Mouse (Mus musculus) kidney, adult 8-10 months (tissue): ENCODE measurements around the gene Phgr1.

Experiments
- DNase-seq, 2 experiments: peaks; one replicate each; pipeline ENCODE4 v3.0.0; 2022

Phgr1 gene

GRCm38 (mm10) chr2:118779504-118780480 lies 7.2 kb downstream of the Phgr1 start, which contains the start of gene Disp2:
Disp2 (plus strand) TSS chr2:118779719.
- peak; percentile 90 to 94 for DNase-seq

DNA sequence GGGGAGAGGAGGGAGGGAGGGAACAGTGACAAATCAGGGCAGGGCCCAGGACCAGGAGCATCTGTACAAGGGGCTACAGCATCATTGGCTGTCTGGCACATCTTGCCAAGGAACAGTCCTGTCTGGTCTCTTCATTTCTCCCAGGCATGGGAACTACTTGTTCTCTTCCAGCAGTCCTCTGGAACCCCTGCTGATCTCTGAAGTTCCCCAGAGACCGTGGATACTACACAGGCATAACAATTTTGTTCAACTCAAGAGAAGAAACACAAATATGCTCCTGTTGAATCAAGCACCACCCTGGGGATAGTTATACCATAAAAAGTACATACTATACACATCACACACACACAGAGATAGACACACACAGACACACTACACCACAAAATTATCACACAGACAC lies 8.5 kb downstream of the Phgr1 start:
- DNase-seq = no peak

DNA sequence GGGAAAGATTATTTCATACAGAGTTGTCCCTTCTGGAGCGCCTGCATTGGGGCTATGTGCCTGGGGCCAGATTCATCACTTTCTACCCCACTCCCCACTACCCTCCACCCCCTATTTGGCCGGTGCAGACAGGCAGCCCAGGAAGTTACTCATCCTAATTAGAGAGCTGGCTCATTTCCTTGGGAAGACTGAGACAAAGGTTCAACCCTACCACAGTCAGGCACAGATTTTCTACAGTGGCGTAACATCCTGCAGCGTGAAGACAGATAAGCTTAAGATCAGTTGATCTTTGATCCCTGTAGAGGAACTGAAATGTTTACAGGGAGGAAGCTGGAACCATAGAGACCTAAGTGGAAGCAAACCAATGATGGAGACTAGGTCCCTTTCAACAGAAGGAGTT lies 9.7 kb downstream of the Phgr1 start:
- no peak for DNase-seq

GRCm38 (mm10) chr2:118783093-118783492 lies 10.5 kb downstream of the Phgr1 start:
- DNase-seq = no peak

GRCm38 (mm10) chr2:118783663-118784062 lies 11.1 kb downstream of the Phgr1 start:
- DNase-seq = no peak

DNA sequence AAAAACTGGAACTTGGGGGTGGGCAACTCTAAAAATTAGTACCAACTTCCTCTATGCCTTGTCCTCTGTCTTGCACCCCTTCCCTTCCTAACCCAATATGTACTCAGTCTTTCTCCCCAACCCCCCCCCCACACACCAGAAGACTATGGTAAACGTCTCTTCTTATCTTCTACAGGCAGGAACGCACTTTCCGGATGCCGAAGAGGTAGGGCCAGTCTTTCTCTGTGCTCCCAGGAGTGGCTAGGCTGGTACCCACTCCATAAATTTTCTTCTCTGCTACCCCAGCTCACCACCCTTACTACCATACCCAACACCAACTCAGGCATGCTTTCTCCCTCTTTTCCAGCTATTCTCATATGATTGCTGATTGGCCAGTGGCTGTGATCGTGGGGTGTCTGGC lies 14.0 kb downstream of the Phgr1 start:
- DNase-seq = no peak

- DNase-seq = no peak
Measured at GRCm38 (mm10) chr2:118789501-118789900, 16.9 kb downstream of the Phgr1 start.

DNA sequence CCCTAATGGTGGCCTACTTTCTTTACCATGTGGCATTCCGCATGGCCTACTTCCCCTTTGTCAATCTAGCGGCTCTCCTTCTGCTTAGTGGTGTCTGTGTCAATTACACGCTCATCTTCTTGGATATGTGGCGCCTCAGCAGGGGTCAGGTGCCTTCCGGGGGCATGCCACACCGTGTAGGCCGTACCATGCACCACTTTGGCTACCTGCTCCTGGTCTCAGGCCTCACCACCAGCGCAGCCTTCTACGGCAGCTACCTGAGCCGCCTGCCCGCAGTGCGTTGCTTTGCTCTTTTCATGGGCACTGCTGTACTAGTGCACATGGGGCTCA lies 17.6 kb downstream of the Phgr1 start:
- DNase-seq = no peak

- DNase-seq = peak; percentile 70 to 81
Measured at GRCm38 (mm10) chr2:118790551-118791525, 18.3 kb downstream of the Phgr1 start.

GRCm38 (mm10) chr2:118791591-118792258 lies 19.2 kb downstream of the Phgr1 start:
- DNase-seq = no peak

- DNase-seq = no peak
Measured at GRCm38 (mm10) chr2:118792259-118792613, 19.7 kb downstream of the Phgr1 start.

- DNase-seq = no peak
Measured at GRCm38 (mm10) chr2:118793636-118794035, 21.1 kb downstream of the Phgr1 start.

GRCm38 (mm10) chr2:118802542-118803118 lies 30.1 kb downstream of the Phgr1 start:
- no peak for DNase-seq

DNA sequence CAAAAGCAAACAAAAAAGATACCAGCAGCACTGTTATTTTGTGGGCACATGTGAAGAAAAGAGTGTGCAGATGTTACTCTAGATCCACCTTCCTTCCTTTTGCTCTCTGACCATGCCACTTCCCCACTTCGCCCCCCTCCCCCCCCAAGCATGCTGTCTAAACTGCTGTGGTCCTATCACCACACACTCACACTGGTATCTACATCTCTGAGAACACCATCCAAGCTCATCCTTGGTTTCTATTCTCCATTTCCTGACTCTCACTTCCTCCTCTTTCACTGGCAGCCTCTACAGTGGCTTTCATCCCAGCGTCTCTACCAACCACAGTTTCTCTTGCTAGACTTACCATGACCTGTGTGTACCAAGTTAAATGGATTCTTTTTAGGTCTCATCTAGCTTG lies 31.9 kb downstream of the Phgr1 start:
- DNase-seq = no peak

DNA sequence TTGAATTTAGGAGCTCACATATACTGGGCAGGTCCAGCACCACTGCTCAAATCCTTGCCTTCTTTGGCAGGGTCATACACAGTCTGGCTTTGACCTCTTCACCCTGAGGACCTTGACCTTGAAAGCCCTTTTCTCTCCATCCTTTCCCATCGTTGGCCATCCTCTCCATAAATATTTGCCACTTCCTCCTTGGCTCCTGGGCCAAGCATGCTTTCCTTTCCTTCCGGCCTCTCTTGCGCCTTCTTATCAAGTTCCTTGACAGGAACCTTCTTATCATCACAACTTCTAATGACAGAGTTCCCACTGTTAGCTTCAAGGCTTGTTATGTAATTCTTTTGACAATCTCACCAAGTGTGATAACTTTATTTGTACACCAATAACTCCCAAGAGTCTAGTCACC lies 32.6 kb downstream of the Phgr1 start:
- DNase-seq = no peak

DNA sequence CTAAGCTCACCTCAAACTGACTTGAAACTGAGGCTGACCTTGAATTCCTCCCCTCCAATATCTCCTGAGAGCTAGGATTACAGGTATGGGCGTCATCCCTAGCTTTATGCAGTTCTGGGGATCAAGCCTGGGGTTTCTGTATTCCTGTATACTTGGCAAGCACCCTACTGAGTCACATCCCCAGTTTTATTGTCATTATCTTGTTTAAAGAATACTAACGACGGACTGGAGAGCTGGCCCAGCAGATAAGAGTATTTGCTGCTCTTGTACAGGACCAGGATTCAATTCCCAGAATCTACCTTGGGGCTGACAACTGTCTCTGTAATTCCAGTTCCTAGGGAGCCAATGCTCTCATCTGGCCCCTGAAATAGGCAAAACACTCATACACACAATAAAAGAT lies 33.2 kb downstream of the Phgr1 start:
- DNase-seq = no peak

DNA sequence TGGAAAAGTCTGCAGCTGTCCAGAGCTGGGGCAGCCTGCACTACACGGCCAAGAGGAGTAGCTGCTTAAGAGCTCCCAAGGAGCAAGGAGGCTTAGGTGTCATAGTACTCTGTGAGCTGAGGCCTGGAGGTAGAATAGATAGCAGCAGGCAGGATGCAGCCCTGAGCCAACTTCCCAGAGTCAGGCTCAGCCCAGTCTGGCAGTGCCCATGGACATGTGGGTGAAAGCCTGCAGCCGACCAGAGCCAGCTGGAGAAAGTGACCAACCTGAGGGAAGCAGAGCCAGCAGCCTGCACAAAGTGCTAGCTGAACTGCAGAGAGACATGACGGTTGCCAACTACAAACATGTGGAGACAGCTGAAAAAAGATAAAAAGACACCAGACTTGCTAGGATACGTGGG lies 34.3 kb downstream of the Phgr1 start:
- no peak for DNase-seq

- DNase-seq = no peak
Measured at GRCm38 (mm10) chr2:118810861-118811260, 38.3 kb downstream of the Phgr1 start.

DNA sequence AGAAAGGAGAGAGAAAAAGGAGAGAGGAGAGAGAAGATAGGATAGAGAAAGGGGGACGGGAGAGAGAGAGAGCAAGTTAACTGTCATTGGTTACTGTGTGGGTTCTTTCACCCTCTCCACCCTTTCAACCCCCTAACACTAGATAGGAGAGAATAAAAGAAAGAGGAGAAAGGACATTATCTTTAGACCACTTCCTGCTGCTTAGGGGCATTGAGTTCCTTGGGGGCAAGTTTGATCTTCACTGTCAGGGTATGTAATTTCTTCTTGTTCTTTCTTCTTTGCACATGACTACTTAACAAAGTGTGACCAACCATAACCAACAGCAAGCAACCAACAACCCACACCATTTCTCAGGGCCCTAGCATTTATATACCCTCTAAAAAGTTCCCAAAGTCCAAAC lies 40.2 kb downstream of the Phgr1 start:
- DNase-seq = no peak

DNA sequence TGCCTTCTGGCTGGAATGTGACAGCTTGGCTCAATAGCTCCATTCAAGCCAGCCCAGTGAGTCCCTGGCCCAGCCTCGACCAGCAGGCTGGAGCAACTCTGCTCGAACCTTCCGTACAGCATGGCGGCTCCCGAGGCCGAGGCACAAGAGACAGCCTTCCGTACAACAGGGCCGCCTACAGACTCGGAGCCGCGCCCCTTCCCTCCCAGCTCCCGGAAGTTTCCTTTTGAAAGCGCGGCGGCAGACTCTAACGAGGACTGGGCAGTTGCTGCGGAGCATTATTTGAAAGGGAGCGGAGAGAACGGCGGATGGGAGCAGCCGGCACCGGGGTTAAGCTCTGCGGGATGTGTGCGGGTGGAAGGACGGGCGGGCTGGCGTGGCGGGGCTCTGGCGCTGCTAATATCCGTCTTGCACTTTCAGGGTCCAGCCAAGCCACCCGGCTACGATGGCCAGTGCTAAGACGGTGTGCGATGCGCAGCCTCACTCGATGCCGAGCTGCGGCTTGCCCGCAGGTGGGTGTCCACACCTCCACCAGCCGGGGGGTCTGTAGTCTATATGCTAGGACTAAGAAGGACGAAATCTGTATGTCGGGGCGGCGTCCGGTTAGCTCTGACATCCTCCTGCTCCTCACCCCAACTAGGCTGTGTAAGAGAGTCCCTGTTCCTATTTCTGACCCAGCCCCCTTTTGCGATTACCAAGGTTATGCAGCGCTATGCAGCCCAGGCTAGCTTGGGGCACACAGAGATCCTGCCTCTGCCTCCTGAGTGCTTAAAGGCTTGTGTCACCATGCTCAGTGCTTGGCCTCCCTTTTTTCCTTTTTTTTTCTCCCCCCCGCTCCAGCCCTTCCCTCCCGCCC lies 41.6 kb downstream of the Phgr1 start, which contains the start of gene Knstrn:
Knstrn (plus strand) TSS at position 23 of the 856 bp plus-strand sequence.
- peak; percentile 91 for DNase-seq

- DNase-seq = no peak
Measured at GRCm38 (mm10) chr2:118822800-118823199, 50.2 kb downstream of the Phgr1 start.

GRCm38 (mm10) chr2:118824396-118824795 lies 51.8 kb downstream of the Phgr1 start:
- no peak for DNase-seq
